Mouse (Mus musculus) lung, postnatal 0 days (tissue): ENCODE results near the gene Pitpnc1. TPM values are rescaled to one million over a fixed set of nuclear protein-coding genes. Genes with fewer than 3 reads are reported as not detected.

ENCODE experiments used
- ATAC-seq: fragments of 200-750 bp; cut with Nextera tagmentation; 2 replicates; pipeline ENCODE4 v1.8.0; 2017; ENCODE audit warnings: moderate library complexity
- DNase-seq: peaks from one replicate; pipeline ENCODE4 v3.0.0-alpha.2; 2016; ENCODE audit warnings: low spot score
- H3K27ac ChIP-seq: fragments of 300-500 bp; sonication (generic); 2 replicates; pipeline ENCODE4 v1.5.1; 2014; ENCODE audit warnings: antibody characterized with exemption, mild to moderate bottlenecking, low read length, mixed read lengths
- H3K27me3 ChIP-seq: fragments of 300-500 bp; sonication (generic); replicated peaks from 2 replicates; pipeline ENCODE4 v1.6.1; 2014; ENCODE audit warnings: low read length, mixed read lengths; ENCODE audit not compliant: insufficient read depth
- H3K36me3 ChIP-seq: fragments of 300-500 bp; sonication (generic); 2 replicates; pipeline ENCODE4 v1.6.1; 2014; ENCODE audit warnings: low read length, mixed read lengths; ENCODE audit not compliant: insufficient read depth
- H3K4me1 ChIP-seq: fragments of 300-500 bp; sonication (generic); 2 replicates; pipeline ENCODE4 v1.6.1; 2014; ENCODE audit warnings: antibody characterized with exemption, low read depth, low read length, mixed read lengths; ENCODE audit not compliant: insufficient read depth
- H3K4me2 ChIP-seq: fragments of 300-500 bp; sonication (generic); replicated peaks from 2 replicates; pipeline ENCODE4 v1.6.1; 2014; ENCODE audit warnings: low read depth, mild to moderate bottlenecking, low read length, moderate library complexity, mixed read lengths
- H3K4me3 ChIP-seq: fragments of 300-500 bp; sonication (generic); 2 replicates; pipeline ENCODE4 v1.5.1; 2014; ENCODE audit warnings: low read depth, low read length
- H3K9ac ChIP-seq: fragments of 300-500 bp; sonication (generic); replicated peaks from 2 replicates; pipeline ENCODE4 v1.6.1; 2014; ENCODE audit warnings: low read depth, mild to moderate bottlenecking
- H3K9me3 ChIP-seq: fragments of 300-500 bp; sonication (generic); 2 replicates; pipeline ENCODE4 v1.6.1; 2016; ENCODE audit warnings: low read length, mixed read lengths
- CTCF ChIP-seq: IDR thresholded peaks from 2 replicates; pipeline ENCODE4 v1.5.1; 2016; ENCODE audit warnings: antibody characterized with exemption, mild to moderate bottlenecking
- EP300 ChIP-seq: IDR thresholded peaks from 2 replicates; pipeline ENCODE4 v1.6.1; 2016; ENCODE audit warnings: antibody characterized with exemption, mild to moderate bottlenecking, control low read depth
- WGBS: fragments of 180-500 bp; shearing (Covaris S2); extraction: QIAGEN DNeasy Blood & Tissue Kit; methylation state at CpG from one replicate; pipeline ENCODE4 v1.1.7; 2014; 5-methylcytosine and 5-hydroxymethylcytosine counted together
- polyA plus RNA-seq: library from polyadenylated mRNA; unstranded; fragments of >200 nt; fragmentation: Nextera tagmentation; extraction: Ambion mirVana; gene quantifications from 2 replicates; pipeline ENCODE4 v1.2.1, GENCODE M21; 2015

Pitpnc1 gene
- polyA plus RNA-seq, 1 experiment from 2014 or later: 16.3 TPM

- Histone ChIP-seq H3K27me3 (no peaks in the 10 kb centered on the region), H3K9me3 (no peaks in the 10 kb centered on the region), H3K4me1 (no peaks in the 10 kb centered on the region), H3K36me3 (no peaks in the 10 kb centered on the region), H3K27ac (no peak overlapping the region), H3K4me2 (no peak overlapping the region), H3K4me3 (no peak overlapping the region), H3K9ac (no peak overlapping the region)
- no peak for ATAC-seq
- DNase-seq: no peak
- TF ChIP-seq CTCF: peak; percentile 42
- no peak for TF ChIP-seq EP300
These were observed 170.3 kb downstream of the Pitpnc1 start for GRCm38 (mm10) chr11:107300235-107300634.

- Histone ChIP-seq H3K9me3 (no peaks in the 10 kb centered on the region), H3K27ac (no peak overlapping the region), H3K9ac (no peak overlapping the region), H3K27me3 (no peaks in the 10 kb centered on the region), H3K4me1 (no peaks in the 10 kb centered on the region), H3K36me3 (no peaks in the 10 kb centered on the region), H3K4me2 (no peak overlapping the region), H3K4me3 (no peak overlapping the region)
- no peak for ATAC-seq
- TF ChIP-seq EP300 (no peak), CTCF (no peak)
- DNase-seq: no peak
- 78% methylated on average over 9 of the region's 9 CpGs for WGBS
These were observed 170.9 kb downstream of the Pitpnc1 start for GRCm38 (mm10) chr11:107299511-107300120.

GRCm38 (mm10) chr11:107296176-107296575 is 174.3 kb downstream of the Pitpnc1 start:
- Histone ChIP-seq H3K27ac (no peak overlapping the region), H3K9ac (no peak overlapping the region), H3K4me1 (no peaks in the 10 kb centered on the region), H3K27me3 (no peaks in the 10 kb centered on the region), H3K4me3 (no peak overlapping the region), H3K36me3 (0 out of 2 replicates have a peak, but pooled peaks cover 5% of the 10 kb centered on the region), H3K9me3 (no peaks in the 10 kb centered on the region), H3K4me2 (no peak overlapping the region)
- 86% methylated on average over 4 of the region's 4 CpGs for WGBS
- TF ChIP-seq CTCF (no peak), EP300 (no peak)
- no peak for ATAC-seq
- DNase-seq: no peak

GRCm38 (mm10) chr11:107292036-107292435 is 178.5 kb downstream of the Pitpnc1 start:
- H3K4me3 ChIP-seq: no peak overlapping the region
- H3K4me1 ChIP-seq: no peaks in the 10 kb centered on the region
- H3K9ac ChIP-seq: no peak overlapping the region
- TF ChIP-seq EP300 (no peak), CTCF (no peak)
- ATAC-seq: no peak
- no peak for DNase-seq
- H3K9me3 ChIP-seq: no peaks in the 10 kb centered on the region
- WGBS: 85% methylated on average over 13 of the region's 13 CpGs
- H3K27ac ChIP-seq: no peak overlapping the region
- H3K4me2 ChIP-seq: no peak overlapping the region
- H3K36me3 ChIP-seq: 0 out of 2 replicates have a peak, but pooled peaks cover 5% of the 10 kb centered on the region
- H3K27me3 ChIP-seq: no peaks in the 10 kb centered on the region

GRCm38 (mm10) chr11:107288186-107288563 is 182.3 kb downstream of the Pitpnc1 start:
- Histone ChIP-seq H3K4me3 (no peak overlapping the region), H3K9ac (no peak overlapping the region), H3K4me2 (no peak overlapping the region), H3K36me3 (no peaks in the 10 kb centered on the region), H3K4me1 (no peaks in the 10 kb centered on the region), H3K9me3 (no peaks in the 10 kb centered on the region), H3K27me3 (no peaks in the 10 kb centered on the region), H3K27ac (no peak overlapping the region)
- DNase-seq: no peak
- TF ChIP-seq EP300 (no peak), CTCF (no peak)
- WGBS: 91% methylated on average over 2 of the region's 2 CpGs
- ATAC-seq: no peak

GRCm38 (mm10) chr11:107287215-107288185 is 183.0 kb downstream of the Pitpnc1 start:
- no peak for DNase-seq
- Histone ChIP-seq H3K4me3 (no peak overlapping the region), H3K9ac (no peak overlapping the region), H3K4me1 (no peaks in the 10 kb centered on the region), H3K9me3 (no peaks in the 10 kb centered on the region), H3K27ac (no peak overlapping the region), H3K36me3 (no peaks in the 10 kb centered on the region), H3K4me2 (no peak overlapping the region), H3K27me3 (no peaks in the 10 kb centered on the region)
- 79% methylated on average over 11 of the region's 11 CpGs for WGBS
- TF ChIP-seq EP300 (no peak), CTCF (no peak)
- ATAC-seq: no peak
